Mouse (Mus musculus) ES-Bruce4 (cell line): ENCODE measurements around the gene Thrsp. TPM values are rescaled to one million over a fixed set of nuclear protein-coding genes. Genes with fewer than 3 reads are reported as not detected.

ENCODE experiments used
- H3K27ac ChIP-seq: 2 replicates; pipeline ENCODE4 v1.5.1; 2012; ENCODE audit warnings: low read length, inconsistent platforms; ENCODE audit not compliant: insufficient read depth
- H3K27me3 ChIP-seq: 2 replicates; pipeline ENCODE4 v1.6.1; 2012; ENCODE audit warnings: mild to moderate bottlenecking, low read length, inconsistent platforms; ENCODE audit not compliant: control insufficient read depth, poor library complexity, insufficient read depth, severe bottlenecking
- H3K36me3 ChIP-seq: 2 replicates; pipeline ENCODE4 v1.6.1; 2012; ENCODE audit warnings: inconsistent platforms, mild to moderate bottlenecking, low read length, moderate library complexity; ENCODE audit not compliant: control insufficient read depth, poor library complexity, insufficient read depth, severe bottlenecking
- H3K4me1 ChIP-seq: one replicate; pipeline ENCODE4 v1.8.1; 2011; ENCODE audit warnings: low read length; ENCODE audit not compliant: control insufficient read depth, insufficient read depth
- H3K4me3 ChIP-seq: 2 replicates; pipeline ENCODE4 v1.5.1; 2011; ENCODE audit warnings: low read depth, mild to moderate bottlenecking, low read length
- H3K9ac ChIP-seq: 2 replicates; pipeline ENCODE4 v1.6.1; 2012; ENCODE audit warnings: low read depth, mild to moderate bottlenecking, inconsistent platforms; ENCODE audit not compliant: poor library complexity, severe bottlenecking
- H3K9me3 ChIP-seq: replicated peaks from 2 replicates; pipeline ENCODE4 v1.6.1; 2012; ENCODE audit warnings: mild to moderate bottlenecking, low read length, inconsistent platforms; ENCODE audit not compliant: control insufficient read depth, poor library complexity, insufficient read depth, severe bottlenecking
- CTCF ChIP-seq: IDR thresholded peaks from one replicate; pipeline ENCODE4 v1.8.1; 2011; ENCODE audit warnings: low read depth, low read length
- EP300 ChIP-seq: IDR thresholded peaks from 2 replicates; pipeline ENCODE4 v1.6.1; 2011; ENCODE audit warnings: low read depth, low read length; ENCODE audit not compliant: insufficient read depth
- POLR2A ChIP-seq: IDR thresholded peaks from one replicate; pipeline ENCODE4 v1.8.1; 2011; ENCODE audit warnings: low read length; ENCODE audit not compliant: insufficient read depth
- polyA plus RNA-seq: library from polyadenylated mRNA; stranded (reverse); fragments of >200 nt; gene quantifications from 2 replicates; pipeline ENCODE4 v1.2.4, GENCODE M21; 2011; ENCODE audit warnings: low read depth; ENCODE audit not compliant: missing spikeins, insufficient read depth, insufficient read length

Thrsp gene
- polyA plus RNA-seq, 1 experiment: not detected

GRCm38 (mm10) chr7:97413981-97414380 is 3.5 kb downstream of the Thrsp start:
- H3K9ac ChIP-seq: no peak overlapping the region
- H3K9me3 ChIP-seq: no peaks in the 10 kb centered on the region
- no peak overlapping the region for H3K4me3 ChIP-seq
- no peaks in the 10 kb centered on the region for H3K27me3 ChIP-seq
- no peak for TF ChIP-seq POLR2A
- no peak for TF ChIP-seq CTCF
- TF ChIP-seq EP300: no peak
- peaks cover 5% of the 10 kb centered on the region; the same call in 1 of the 2 replicates for H3K36me3 ChIP-seq
- H3K4me1 ChIP-seq: peaks cover 2% of the 10 kb centered on the region
- no peak overlapping the region for H3K27ac ChIP-seq

GRCm38 (mm10) chr7:97411575-97411974 is 6.0 kb downstream of the Thrsp start:
- H3K4me3 ChIP-seq: no peak overlapping the region
- no peak overlapping the region for H3K27ac ChIP-seq
- peaks cover 2% of the 10 kb centered on the region for H3K4me1 ChIP-seq
- H3K9me3 ChIP-seq: no peaks in the 10 kb centered on the region
- H3K36me3 ChIP-seq: peaks cover 10% of the 10 kb centered on the region
- H3K27me3 ChIP-seq: no peaks in the 10 kb centered on the region
- no peak overlapping the region for H3K9ac ChIP-seq
- TF ChIP-seq POLR2A (no peak), EP300 (no peak), CTCF (no peak)

GRCm38 (mm10) chr7:97411106-97411505 is 6.4 kb downstream of the Thrsp start:
- H3K9me3 ChIP-seq: no peaks in the 10 kb centered on the region
- H3K4me1 ChIP-seq: peaks cover 2% of the 10 kb centered on the region
- H3K27ac ChIP-seq: no peak overlapping the region
- no peak overlapping the region for H3K4me3 ChIP-seq
- H3K36me3 ChIP-seq: peaks cover 10% of the 10 kb centered on the region
- H3K27me3 ChIP-seq: no peaks in the 10 kb centered on the region
- H3K9ac ChIP-seq: no peak overlapping the region
- TF ChIP-seq POLR2A: no peak

GRCm38 (mm10) chr7:97407145-97407544 is 10.4 kb downstream of the Thrsp start:
- TF ChIP-seq CTCF: no peak
- TF ChIP-seq EP300: no peak
- no peak for TF ChIP-seq POLR2A
- no peak overlapping the region for H3K4me3 ChIP-seq

GRCm38 (mm10) chr7:97399960-97400715 is 17.4 kb downstream of the Thrsp start, which contains the start of gene Ndufc2:
Gene Ndufc2 (plus strand): TSS chr7:97400003.
- H3K36me3 ChIP-seq: no peaks in the 10 kb centered on the region
- no peaks in the 10 kb centered on the region for H3K4me1 ChIP-seq
- peak within 1 kb of the TSS; percentile 94 for H3K4me3 ChIP-seq
- H3K27ac ChIP-seq: no peak within 1 kb of the TSS
- H3K9me3 ChIP-seq: no peaks in the 10 kb centered on the region; the same call in 1 of the 2 replicates
- peak within 1 kb of the TSS; percentile 78 for H3K9ac ChIP-seq
- TF ChIP-seq CTCF (no peak), POLR2A (peak; percentile 94), EP300 (peak; percentile 70; the same call in 1 of the 2 replicates)
- no peaks in the 10 kb centered on the region for H3K27me3 ChIP-seq

More at GRCm38 (mm10) chr7:97407145-97407544, 10.4 kb downstream of the Thrsp start:
- Histone ChIP-seq H3K27ac (no peak overlapping the region), H3K9me3 (no peaks in the 10 kb centered on the region; the same call in 1 of the 2 replicates), H3K9ac (no peak overlapping the region), H3K27me3 (no peaks in the 10 kb centered on the region), H3K36me3 (peaks cover 10% of the 10 kb centered on the region), H3K4me1 (no peaks in the 10 kb centered on the region)

GRCm38 (mm10) chr7:97398943-97399342 is 18.6 kb downstream of the Thrsp start:
- H3K4me3 ChIP-seq: no peak overlapping the region
- H3K9me3 ChIP-seq: no peaks in the 10 kb centered on the region; the same call in 1 of the 2 replicates
- H3K27ac ChIP-seq: no peak overlapping the region
- H3K36me3 ChIP-seq: no peaks in the 10 kb centered on the region
- no peaks in the 10 kb centered on the region for H3K27me3 ChIP-seq
- no peaks in the 10 kb centered on the region for H3K4me1 ChIP-seq
- TF ChIP-seq EP300 (no peak), CTCF (no peak), POLR2A (no peak)
- no peak overlapping the region for H3K9ac ChIP-seq
